Mouse (Mus musculus) lung, adult 2 months (tissue): ENCODE results near the gene Zcchc2.

Experiments used
- CTCF ChIP-seq: fragments of 200-500 bp; IDR thresholded peaks from 2 replicates; pipeline ENCODE4 v1.5.1; 2011; ENCODE audit warnings: mild to moderate bottlenecking, low read length, control low read depth; ENCODE audit not compliant: insufficient read depth
- POLR2A ChIP-seq: fragments of 200-500 bp; IDR thresholded peaks from 2 replicates; pipeline ENCODE4 v1.6.1; 2011; ENCODE audit warnings: low read depth, mild to moderate bottlenecking, control low read depth, low read length, borderline replicate concordance; ENCODE audit errors: extremely low read depth

- no peak for TF ChIP-seq CTCF
- no peak for TF ChIP-seq POLR2A
Measured at GRCm38 (mm10) chr1:105953588-105953987, 36.6 kb upstream of the Zcchc2 start.
